Mouse (Mus musculus): ENCODE measurements around the gene Slc36a4. TPM values are rescaled to one million over a fixed set of nuclear protein-coding genes. Genes with fewer than 3 reads are reported as not detected.

Gene Slc36a4
- polyA plus RNA-seq, 1 experiment, result not detected

GRCm38 (mm10) chr9:15719594-15719993 is 10.1 kb downstream of the Slc36a4 start:
- 93% methylated on average over 14 of the region's 14 CpGs for WGBS
- H3K27ac ChIP-seq (ENCODE audit: insufficient read depth, low read depth, low read length), result no peak overlapping the region
- H3K4me3 ChIP-seq (ENCODE audit: insufficient read depth, low read depth, low read length), result no peak overlapping the region
- TF ChIP-seq POLR2A (IDR thresholded peaks at IDR 0.05; ENCODE audit: insufficient read depth, low read depth, low read length), result no peak
- no peak for TF ChIP-seq CTCF (IDR thresholded peaks at IDR 0.05; ENCODE audit: insufficient read depth, low read depth, low read length)
- peaks cover 5% of the 10 kb centered on the region for H3K4me1 ChIP-seq (ENCODE audit: control insufficient read depth, insufficient read depth, low read length)

- 94% methylated on average over 8 of the region's 8 CpGs for WGBS
- peaks cover 5% of the 10 kb centered on the region for H3K4me1 ChIP-seq (ENCODE audit: control insufficient read depth, insufficient read depth, low read length)
- TF ChIP-seq POLR2A (IDR thresholded peaks at IDR 0.05; ENCODE audit: insufficient read depth, low read depth, low read length), result no peak
- no peak for TF ChIP-seq CTCF (IDR thresholded peaks at IDR 0.05; ENCODE audit: insufficient read depth, low read depth, low read length)
- no peak overlapping the region for H3K4me3 ChIP-seq (ENCODE audit: insufficient read depth, low read depth, low read length)
- no peak overlapping the region for H3K27ac ChIP-seq (ENCODE audit: insufficient read depth, low read depth, low read length)
These were observed 11.0 kb downstream of the Slc36a4 start for GRCm38 (mm10) chr9:15720556-15720955.

- no peak overlapping the region for H3K4me3 ChIP-seq (ENCODE audit: insufficient read depth, low read depth, low read length)
- H3K27ac ChIP-seq (ENCODE audit: insufficient read depth, low read depth, low read length), result no peak overlapping the region
- WGBS, result 54% methylated on average over 6 of the region's 6 CpGs
- H3K4me1 ChIP-seq (ENCODE audit: control insufficient read depth, insufficient read depth, low read length), result peaks cover 5% of the 10 kb centered on the region
- TF ChIP-seq CTCF (IDR thresholded peaks at IDR 0.05; ENCODE audit: insufficient read depth, low read depth, low read length), result no peak
These were observed 11.8 kb downstream of the Slc36a4 start for GRCm38 (mm10) chr9:15721226-15721833.

GRCm38 (mm10) chr9:15722506-15722905 is 13.0 kb downstream of the Slc36a4 start:
- WGBS, result 93% methylated on average over 8 of the region's 8 CpGs
- Histone ChIP-seq H3K4me3 (ENCODE audit: insufficient read depth, low read depth, low read length) (no peak overlapping the region), H3K4me1 (ENCODE audit: control insufficient read depth, insufficient read depth, low read length) (0 out of 2 replicates have a peak, but pooled peaks cover 2% of the 10 kb centered on the region), H3K27ac (ENCODE audit: insufficient read depth, low read depth, low read length) (no peak overlapping the region)
- TF ChIP-seq CTCF (IDR thresholded peaks at IDR 0.05; ENCODE audit: insufficient read depth, low read depth, low read length), result no peak
- TF ChIP-seq POLR2A (IDR thresholded peaks at IDR 0.05; ENCODE audit: insufficient read depth, low read depth, low read length), result no peak

GRCm38 (mm10) chr9:15727168-15727567 is 17.6 kb downstream of the Slc36a4 start:
- H3K4me1 ChIP-seq (ENCODE audit: control insufficient read depth, insufficient read depth, low read length), result 0 out of 2 replicates have a peak, but pooled peaks cover 2% of the 10 kb centered on the region
- TF ChIP-seq POLR2A (IDR thresholded peaks at IDR 0.05; ENCODE audit: insufficient read depth, low read depth, low read length) (no peak), CTCF (IDR thresholded peaks at IDR 0.05; ENCODE audit: insufficient read depth, low read depth, low read length) (no peak)
- no peak overlapping the region for H3K27ac ChIP-seq (ENCODE audit: insufficient read depth, low read depth, low read length)
- WGBS, result 77% methylated on average over 8 of the region's 8 CpGs
- no peak overlapping the region for H3K4me3 ChIP-seq (ENCODE audit: insufficient read depth, low read depth, low read length)

- WGBS, result 62% methylated on average over 13 of the region's 13 CpGs
- Histone ChIP-seq H3K27ac (ENCODE audit: insufficient read depth, low read depth, low read length) (no peak overlapping the region), H3K4me1 (ENCODE audit: control insufficient read depth, insufficient read depth, low read length) (peaks cover 2% of the 10 kb centered on the region; the same call in 1 of the 2 replicates), H3K4me3 (ENCODE audit: insufficient read depth, low read depth, low read length) (no peak overlapping the region)
- TF ChIP-seq CTCF (IDR thresholded peaks at IDR 0.05; ENCODE audit: insufficient read depth, low read depth, low read length) (no peak), POLR2A (IDR thresholded peaks at IDR 0.05; ENCODE audit: insufficient read depth, low read depth, low read length) (no peak)
These were observed 22.5 kb downstream of the Slc36a4 start for GRCm38 (mm10) chr9:15731758-15732748.

- WGBS, result 92% methylated on average over 11 of the region's 11 CpGs
- peaks cover 2% of the 10 kb centered on the region; the same call in 1 of the 2 replicates for H3K4me1 ChIP-seq (ENCODE audit: control insufficient read depth, insufficient read depth, low read length)
- no peak overlapping the region for H3K4me3 ChIP-seq (ENCODE audit: insufficient read depth, low read depth, low read length)
- no peak overlapping the region for H3K27ac ChIP-seq (ENCODE audit: insufficient read depth, low read depth, low read length)
- TF ChIP-seq CTCF (IDR thresholded peaks at IDR 0.05; ENCODE audit: insufficient read depth, low read depth, low read length) (no peak), POLR2A (IDR thresholded peaks at IDR 0.05; ENCODE audit: insufficient read depth, low read depth, low read length) (no peak)
These were observed 24.7 kb downstream of the Slc36a4 start for GRCm38 (mm10) chr9:15734056-15734866.

- TF ChIP-seq POLR2A (IDR thresholded peaks at IDR 0.05; ENCODE audit: insufficient read depth, low read depth, low read length) (no peak), CTCF (IDR thresholded peaks at IDR 0.05; ENCODE audit: insufficient read depth, low read depth, low read length) (no peak)
- H3K4me3 ChIP-seq (ENCODE audit: insufficient read depth, low read depth, low read length), result no peak overlapping the region
- WGBS, result 95% methylated on average over 6 of the region's 6 CpGs
- peaks cover 2% of the 10 kb centered on the region; the same call in 1 of the 2 replicates for H3K4me1 ChIP-seq (ENCODE audit: control insufficient read depth, insufficient read depth, low read length)
- H3K27ac ChIP-seq (ENCODE audit: insufficient read depth, low read depth, low read length), result no peak overlapping the region
These were observed 25.3 kb downstream of the Slc36a4 start for GRCm38 (mm10) chr9:15734867-15735131.
